Mouse (Mus musculus) lung, adult 2 months (tissue): ENCODE measurements around the gene Sbf1.

Experiments
- CTCF ChIP-seq: fragments of 200-500 bp; IDR thresholded peaks from 2 replicates; pipeline ENCODE4 v1.5.1; 2011; ENCODE audit warnings: mild to moderate bottlenecking, low read length, control low read depth; ENCODE audit not compliant: insufficient read depth
- POLR2A ChIP-seq: fragments of 200-500 bp; IDR thresholded peaks from 2 replicates; pipeline ENCODE4 v1.6.1; 2011; ENCODE audit warnings: low read depth, mild to moderate bottlenecking, control low read depth, low read length, borderline replicate concordance; ENCODE audit errors: extremely low read depth

DNA sequence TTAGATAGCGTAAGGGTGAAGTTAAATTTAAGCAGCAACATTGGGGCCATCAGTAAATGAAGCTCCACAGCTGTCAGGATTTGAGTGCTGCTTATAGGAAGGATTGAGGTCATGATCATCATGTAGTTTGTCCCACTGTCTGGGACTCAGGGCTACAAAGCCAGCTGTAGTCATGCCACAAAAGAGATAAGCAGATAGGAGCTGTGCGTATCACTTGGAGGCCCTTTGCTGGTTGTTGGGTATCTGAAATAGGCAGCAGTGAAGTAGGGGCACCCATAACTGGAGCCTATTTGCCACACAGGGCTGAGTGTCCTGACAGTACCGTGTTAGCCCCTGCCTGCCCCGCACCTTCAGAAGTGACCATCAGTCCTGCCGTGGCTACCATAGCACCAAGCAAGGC is 29.6 kb downstream of the Sbf1 start:
- TF ChIP-seq CTCF, result no peak
- TF ChIP-seq POLR2A, result no peak
